Mouse (Mus musculus): ENCODE data around the gene Sgcd.

Sgcd gene

DNA sequence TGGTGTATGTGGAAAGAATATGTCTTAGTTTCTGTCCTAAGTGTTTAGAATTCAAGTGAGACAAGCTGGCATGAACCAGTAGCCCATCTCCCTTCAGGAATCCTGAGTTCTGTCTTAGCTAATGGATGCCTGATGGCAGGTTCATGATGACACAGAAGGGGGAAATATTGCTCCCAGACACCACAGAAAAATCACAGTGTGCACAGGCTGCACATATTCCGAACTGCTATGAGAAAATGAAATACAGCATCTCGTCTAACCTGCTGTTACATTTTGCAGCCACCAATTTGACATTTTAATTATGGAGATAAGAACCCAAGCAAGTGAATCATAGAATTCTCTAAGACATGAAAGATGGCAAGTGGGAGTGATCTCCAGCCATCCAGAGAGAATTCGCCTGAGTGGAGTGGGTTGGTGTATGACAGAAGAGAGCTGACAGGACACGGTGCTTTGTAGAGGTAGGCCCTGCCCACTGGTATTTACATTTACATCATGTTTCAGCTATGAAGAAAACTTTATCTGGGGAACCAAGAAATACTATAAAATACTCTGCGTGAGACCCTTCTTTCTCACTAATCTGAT, 1076.0 kb downstream of the Sgcd start:
- no peak for DNase-seq

DNA sequence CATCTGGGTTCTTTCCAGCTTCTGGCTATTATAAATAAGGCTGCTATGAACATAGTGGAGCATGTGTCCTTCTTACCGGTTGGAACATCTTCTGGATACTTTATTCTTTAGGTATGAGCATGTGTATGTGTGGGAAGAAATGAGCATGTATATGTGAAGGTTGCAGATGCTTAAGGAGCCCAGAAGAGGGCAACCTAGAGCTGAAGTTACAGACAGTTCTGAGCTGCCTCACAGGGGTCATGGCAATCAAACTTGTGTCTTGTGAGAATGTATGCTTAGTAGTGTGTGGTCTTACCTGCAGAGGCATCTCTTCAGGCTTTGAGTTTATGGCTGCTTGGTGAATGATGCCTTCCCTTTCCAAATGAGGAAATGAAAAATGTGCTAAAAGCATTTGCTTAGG, 1084.5 kb downstream of the Sgcd start:
- no peak for DNase-seq

DNA sequence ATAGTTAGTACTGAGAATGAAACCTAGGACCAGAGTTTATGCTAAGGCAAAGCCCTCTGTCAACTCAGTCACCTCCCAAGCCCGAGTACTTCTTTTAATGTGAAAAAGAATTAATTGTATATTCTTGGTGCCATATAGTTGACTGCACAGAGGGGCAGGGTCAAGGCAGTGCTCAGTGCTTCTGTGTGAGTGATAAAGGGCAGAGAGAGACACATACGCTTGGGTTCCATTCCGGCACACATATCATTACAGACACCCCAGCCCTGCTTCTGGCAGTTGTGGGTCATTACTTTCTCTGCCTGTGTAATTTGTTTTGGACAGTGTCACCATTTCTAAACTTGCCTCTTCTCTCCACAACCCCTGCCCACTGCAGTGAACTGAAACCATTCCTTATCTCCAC, 1099.7 kb downstream of the Sgcd start:
- DNase-seq, result no peak

DNA sequence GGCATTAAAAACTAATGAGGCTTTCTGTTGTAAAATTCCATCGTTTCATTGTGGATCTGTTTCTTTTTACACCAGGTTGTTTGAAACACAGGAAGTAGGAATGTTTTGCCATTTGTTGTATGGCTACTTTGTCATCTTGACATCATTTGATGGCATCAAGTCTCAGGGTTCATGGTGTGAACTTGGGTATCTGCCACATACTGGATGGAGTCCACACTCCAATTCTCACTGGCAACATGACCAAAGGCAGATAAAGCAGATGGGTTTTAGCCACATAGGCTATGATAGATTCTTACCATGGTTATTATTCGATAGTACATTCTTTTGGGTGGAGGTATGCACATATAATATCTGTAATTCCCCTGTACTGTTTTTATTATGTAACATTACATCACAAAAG, 1106.3 kb downstream of the Sgcd start:
- no peak for DNase-seq

DNA sequence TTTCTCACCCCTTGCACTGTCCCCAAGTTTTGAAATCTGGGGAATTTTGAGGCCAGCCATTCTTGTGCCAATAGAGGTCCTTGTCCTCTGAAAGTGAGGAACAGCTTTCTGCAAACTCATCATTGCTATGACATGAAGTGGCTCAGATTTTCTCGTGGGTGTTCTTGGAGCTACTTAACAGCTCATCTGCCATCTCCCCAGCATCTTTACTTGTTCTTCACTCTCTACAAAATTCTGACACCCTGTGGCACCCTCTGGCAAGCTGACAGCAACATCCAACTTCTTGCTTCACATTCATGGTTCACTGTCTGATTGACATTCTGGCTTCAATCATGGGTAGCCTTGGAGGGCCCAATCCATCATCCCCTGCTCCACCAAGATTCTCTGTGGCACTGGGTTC, 1113.0 kb downstream of the Sgcd start:
- DNase-seq, result no peak

DNA sequence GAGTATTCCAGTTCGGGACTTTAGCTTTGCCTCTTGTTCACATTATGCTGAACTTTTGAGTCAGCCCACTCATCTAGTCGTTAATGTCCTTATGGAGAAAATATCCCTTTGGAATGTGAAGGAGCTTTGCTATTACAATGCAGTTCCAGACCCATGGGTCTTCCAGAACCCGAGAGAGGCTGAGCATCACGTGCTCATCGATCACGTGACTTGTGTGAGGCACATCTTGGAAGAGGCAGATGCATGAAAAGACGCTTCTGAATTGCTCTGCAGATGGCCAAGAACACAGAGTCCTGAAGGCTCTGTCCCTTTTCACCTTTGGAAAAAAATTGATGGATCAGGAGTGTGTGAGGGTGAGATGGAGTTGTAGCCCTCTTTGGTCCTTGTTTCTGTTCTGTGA, 1120.2 kb downstream of the Sgcd start:
- DNase-seq, result no peak

DNA sequence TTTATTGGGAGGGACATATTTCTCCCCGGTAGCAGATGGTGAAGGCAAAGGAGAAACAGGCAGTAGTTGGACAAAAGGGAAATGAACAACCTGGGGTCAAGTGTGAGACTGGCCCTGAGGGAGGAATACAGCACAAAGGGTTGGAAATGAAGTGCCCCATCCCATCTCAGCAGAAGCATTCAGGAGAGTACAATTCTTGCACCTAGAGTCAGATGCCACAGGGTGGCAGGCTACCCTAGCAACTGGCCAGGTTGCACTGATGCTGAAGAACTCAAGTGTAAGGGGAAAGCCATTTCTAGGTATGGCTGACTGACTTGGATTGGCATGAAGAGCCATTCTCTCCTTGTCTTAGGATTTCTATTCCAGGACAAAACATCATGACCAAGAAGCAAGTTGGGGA, 1124.0 kb downstream of the Sgcd start:
- peak in 1 of 2 experiments; percentile 4 for DNase-seq

DNA sequence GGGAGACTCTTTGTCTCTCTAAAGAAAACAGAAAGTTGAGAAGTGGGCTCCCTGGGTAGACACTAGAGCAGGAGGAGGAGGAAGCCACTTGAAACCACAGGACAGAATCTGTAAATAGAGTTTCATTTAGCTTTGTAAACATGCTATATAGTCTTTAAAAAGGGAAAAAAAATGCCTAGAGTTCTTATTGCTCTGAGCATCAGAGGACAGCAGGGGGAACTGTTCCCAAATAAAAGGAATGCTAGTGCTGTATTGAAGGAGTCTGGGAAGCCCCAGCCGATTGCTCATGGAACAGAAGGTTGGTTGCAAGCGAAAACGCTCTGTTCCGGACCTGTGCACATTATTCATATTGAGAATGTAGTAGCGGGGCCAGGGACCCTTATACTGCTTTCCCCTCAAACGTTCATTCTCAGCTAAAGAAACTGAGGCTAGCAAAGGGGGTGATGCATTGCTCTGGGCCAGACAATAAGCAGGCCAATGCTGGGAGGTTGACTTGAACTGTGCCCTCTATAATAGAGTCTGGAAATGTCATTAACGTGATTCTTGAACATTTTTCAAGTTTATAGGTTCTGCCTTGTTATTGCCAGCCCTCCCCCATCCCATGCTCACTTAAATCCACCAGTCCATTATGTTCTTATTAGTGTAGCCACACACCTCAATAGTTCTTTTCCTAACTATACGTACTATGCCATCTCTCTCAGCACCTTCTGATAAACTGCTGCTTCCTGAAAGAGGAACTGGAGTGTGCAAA, 1140.4 kb downstream of the Sgcd start:
- DNase-seq, result no peak

DNA sequence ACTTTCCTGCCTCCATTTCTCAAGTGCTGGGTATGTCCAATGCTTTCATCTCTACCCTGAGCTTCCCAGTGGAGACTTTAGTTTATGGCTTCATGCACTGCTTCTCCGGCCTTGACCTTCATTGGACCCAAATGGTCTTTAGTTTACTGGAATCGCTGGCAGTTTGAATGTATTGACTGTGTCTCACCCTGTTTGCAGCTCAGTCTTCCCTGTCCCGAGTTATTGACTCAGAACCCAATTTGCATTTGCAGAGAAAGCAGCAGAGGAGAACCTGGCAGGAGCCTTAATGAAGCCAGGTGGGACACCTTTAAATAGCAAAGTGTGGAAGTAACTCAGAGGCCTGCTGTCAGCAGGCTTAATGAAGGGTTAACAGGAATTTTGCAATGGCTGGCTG, 1140.9 kb downstream of the Sgcd start:
- no peak for DNase-seq

DNA sequence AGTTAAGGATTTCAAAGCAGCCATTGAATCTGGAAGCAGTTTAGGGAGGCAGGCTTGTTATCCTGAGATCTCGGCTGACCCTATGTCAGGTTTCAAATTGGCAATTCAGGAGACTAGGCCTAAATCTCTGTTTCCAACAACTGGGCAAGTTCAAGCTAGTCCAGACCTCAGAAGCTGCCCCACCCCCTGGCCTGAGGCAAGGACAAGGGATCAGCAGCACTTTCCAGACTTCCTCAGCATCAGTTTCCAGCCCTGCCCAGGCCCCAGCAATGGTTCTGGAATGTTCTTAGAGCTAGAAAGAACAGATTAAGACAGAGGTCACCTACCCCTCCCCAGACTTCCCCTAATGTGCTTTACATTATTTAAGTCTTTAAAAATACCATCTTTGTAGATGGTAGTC, 1142.1 kb downstream of the Sgcd start:
- peak; percentile 39 to 54 for DNase-seq

All from kidney, adult 8-10 months (tissue).